Mouse (Mus musculus) left cerebral cortex, postnatal 14 days (tissue): ENCODE data around the gene Cd81. TPM values are rescaled to one million over a fixed set of nuclear protein-coding genes. Genes with fewer than 3 reads are reported as not detected.

Source experiments
- DNase-seq, 2 experiments: peaks; one replicate each; pipeline ENCODE4 v3.0.0; 2021 to 2022; ENCODE audit warnings: low spot score in 2 of 2, mixed read lengths in 1 of 2
- intact Hi-C: fragments of 180-260 bp; cut with DNase I; formaldehyde crosslinking; loops from one replicate; pipeline ENCODE4 v1.15.1; 2025
- total RNA-seq, 2 experiments: library from RNA; stranded (reverse); gene quantifications; 2 replicates each; pipeline ENCODE4 v1.2.3; 2021

Gene Cd81
- total RNA-seq, 2 experiments from 2014 or later: 367 to 400 TPM

DNA sequence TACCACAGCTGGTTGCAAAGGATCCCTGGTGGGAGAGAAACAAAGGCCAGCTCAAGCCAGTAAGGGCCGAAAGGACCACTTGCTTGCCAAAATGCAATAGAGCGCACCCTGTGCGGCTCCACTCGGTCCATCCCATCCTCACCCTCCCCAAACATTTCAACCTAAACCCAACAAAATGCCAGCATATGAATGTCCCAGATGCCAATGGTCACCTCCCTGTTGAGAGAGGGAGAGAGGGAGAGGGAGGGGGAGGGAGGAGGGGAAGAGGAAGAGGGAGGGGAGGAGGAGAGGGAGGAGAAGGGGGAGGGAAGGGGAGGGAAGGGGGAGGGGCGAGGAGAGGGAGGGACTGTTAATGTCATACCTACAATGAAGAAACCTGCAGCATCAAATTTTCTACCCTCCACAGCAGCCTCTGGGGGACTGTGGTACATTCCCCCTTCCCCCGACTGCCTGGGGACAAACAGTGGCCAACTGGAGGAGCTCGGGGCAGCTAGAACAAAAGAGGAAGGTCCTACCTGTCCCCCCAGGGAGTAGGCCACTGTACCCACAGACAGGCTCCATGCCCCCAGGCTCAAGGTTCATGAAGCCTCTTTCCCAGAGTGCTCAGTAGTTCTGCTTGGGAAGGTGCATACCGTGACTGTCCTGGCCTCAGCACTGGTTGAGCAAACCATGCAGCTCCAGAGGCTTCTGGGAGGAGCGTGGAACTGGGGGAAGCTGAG, 36.0 kb upstream of the Cd81 start:
- no peak for DNase-seq
- intact Hi-C loops: no loop called here

DNA sequence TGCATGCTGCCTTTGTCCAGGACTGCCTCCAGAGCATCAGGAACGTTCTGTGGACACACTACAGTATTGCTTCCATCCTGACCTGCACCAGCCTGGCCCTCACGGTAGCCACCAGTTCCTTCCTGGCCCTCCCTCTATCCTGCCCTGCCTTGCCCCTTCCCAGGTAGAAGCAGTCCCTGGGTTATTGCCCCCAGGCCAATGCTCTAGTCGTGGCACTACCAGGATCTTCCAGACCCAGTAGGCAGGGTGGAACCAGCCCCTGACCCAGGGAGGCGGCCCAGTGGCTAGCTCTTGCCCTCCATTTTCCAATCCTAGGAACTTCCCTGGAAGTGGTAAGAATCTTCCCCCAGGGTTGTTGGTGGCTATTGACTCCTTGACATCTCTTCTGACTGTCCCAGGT, 35.4 kb upstream of the Cd81 start:
- intact Hi-C loops: no loop called here
- DNase-seq: no peak

DNA sequence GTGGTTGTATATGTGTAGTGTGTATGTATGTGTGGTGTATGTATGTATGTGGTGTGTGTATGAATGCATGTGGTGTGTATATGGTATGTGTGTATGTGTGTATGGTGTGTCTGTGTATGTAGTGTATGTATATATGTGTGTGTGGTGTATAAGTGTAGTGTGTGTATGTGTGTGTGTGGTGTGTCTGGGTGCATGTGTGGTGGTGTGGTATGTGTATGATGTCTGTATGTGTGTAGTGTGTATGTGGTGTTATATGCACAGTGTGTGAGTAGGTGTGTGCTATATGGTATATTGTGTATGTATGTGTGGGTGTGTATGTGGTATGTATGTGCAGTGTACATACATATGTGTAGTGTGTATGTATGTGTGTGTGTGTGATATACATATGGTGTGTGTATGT, 32.5 kb upstream of the Cd81 start:
- no peak for DNase-seq
- intact Hi-C loops: no loop called here

DNA sequence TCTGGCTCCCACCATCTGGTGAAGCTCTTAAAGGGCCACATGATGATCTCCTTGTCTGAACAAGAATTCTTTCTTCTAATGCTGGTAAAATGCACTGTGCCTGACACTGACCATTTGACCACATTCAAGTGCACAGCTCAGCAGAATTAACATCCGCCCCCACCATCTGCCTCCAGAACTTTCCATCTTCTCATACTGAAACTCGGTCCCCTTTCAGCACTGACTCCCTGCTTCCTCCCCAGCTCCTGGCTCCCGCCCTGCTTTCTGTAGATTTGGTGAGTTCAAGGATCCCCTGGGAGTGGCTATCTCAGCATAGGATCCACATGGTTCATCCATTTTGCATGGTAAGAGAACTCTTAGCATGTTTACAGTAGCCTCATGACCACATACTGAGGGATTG, 31.8 kb upstream of the Cd81 start:
- intact Hi-C loops: no loop called here
- DNase-seq: no peak

DNA sequence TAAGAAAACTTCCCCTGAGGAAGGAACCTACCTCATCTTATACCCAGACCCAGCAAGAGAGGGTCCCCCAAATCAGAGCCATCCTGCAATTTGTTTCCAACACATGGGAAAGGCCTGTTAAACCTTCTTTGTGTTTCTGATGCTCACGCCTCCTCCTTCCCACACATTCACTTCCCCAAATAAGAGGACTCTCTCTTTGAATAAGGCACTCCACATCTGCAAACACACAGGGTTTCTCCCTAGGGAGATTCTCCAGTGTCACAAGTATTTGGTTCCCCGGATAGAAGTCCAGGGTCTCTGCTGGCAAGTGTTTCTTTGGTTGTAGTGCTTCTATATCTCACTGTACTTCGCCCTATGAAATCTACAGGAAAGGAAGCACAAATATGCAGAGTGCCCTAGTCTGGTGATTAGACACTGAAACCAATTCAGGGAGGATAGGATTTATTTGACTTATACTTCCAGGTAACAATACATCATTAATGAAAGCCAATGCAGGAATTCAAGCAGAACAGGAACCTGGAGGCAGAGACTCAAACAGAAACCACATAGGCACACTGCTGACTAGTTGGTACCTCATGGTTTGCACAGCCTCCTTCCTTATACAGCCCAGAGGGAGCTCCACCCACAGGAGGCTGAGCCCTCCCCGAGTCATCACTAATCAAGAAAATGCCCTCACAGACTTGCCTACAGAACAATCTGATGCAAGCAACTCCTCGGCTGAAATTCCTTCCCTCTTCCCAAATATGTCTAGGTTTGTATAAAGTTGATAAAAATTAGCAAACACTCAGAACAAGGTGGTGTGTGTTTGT, 31.0 kb upstream of the Cd81 start:
- intact Hi-C loops: no loop called here
- DNase-seq: no peak

DNA sequence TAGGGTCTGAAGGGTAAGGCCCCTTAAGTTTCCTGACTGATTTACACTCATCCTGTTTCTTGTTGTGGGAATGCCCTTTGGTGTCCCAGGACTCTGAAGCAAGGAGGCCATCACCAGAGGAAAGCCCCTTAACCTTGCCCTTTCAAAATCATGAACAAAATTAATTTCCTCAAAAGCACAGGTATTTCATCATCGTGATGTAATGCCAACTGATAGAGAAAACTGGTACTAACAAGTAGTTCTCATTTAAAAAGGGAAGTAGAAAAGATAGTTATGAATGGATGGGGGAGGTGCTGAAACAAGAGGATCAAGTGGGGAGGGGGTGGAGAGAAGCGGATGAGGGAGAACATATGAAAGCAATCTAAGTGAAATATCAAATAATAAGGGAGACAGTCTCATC, 29.0 kb upstream of the Cd81 start:
- intact Hi-C loops: no loop called here
- no peak for DNase-seq

DNA sequence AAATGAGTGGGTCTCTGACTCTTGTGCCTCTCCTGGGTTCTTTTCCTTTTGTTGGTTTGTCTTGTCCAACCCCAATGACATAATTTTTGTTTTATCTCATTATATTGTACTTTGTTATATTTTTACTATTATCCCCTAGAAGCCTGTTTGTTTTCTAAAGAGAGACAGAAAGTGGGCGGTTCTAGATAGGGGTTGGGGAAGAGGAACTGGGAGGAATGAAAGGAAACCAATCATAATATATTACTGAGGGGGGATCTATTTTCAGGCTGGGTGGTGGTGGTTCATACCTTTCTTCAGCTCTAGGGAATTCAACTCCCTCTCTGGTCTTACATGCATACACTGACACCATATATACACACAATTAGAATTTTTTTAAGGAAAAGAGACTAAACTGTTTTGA, 28.2 kb upstream of the Cd81 start:
- intact Hi-C loops: no loop called here
- no peak for DNase-seq

DNA sequence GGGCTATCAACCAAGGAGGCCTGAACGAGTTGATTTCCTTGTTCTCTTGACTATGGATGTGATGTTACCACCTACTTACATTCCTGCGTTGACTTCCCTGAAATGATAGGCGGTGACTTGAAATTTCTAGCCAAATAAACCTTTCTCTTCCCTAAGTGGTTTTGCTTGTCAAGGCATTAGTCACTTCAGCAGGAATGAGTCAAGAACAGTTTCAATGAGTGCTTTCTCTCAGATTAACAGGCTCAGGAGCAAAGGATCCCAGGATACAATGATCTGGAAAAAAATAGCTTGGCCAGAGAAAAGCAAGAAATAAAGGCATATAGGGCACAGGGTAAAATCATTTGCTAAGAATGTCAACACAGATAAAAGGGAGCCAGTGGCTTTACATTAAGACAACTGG, 27.0 kb upstream of the Cd81 start:
- intact Hi-C loops: no loop called here
- DNase-seq: no peak

DNA sequence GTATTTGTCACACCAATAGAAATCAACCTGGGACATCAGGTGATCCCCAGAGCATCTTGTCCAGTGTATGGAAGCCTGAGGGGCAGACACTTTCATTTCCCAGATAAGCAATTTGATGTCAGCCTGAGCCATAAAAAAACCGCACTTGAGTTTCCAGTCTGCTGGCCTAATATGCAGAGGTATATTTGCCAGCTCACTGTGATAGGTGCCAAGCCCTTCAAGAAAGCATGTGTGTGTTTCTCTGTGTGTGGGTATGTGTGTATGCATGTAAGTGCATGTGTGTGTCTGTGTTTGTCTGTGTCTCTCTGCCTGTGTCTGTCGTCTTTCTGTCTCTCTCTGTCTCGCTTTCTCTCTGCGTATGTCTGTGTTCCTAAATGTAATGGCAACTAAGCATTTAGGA, 25.3 kb upstream of the Cd81 start:
- intact Hi-C loops: no loop called here
- DNase-seq: no peak

DNA sequence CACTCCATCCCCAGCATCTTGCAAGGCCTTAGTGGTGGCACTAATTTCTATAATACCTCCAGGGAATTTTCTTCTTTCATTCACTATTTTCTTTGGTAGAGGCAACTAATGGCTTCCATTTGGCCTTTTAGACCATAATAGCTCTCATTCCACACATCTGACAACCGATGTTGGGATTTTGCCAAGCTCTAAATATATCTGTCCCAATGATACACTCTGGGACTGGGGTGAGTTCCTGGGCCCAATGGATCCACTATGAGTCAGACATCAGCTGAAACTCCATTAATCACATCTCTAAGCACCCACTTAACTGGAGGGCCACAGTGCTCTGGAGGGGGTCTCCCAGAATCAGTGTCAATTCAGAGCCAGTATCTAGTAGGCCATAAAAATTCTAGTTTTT, 20.7 kb upstream of the Cd81 start:
- intact Hi-C loops: no loop called here
- no peak for DNase-seq

DNA sequence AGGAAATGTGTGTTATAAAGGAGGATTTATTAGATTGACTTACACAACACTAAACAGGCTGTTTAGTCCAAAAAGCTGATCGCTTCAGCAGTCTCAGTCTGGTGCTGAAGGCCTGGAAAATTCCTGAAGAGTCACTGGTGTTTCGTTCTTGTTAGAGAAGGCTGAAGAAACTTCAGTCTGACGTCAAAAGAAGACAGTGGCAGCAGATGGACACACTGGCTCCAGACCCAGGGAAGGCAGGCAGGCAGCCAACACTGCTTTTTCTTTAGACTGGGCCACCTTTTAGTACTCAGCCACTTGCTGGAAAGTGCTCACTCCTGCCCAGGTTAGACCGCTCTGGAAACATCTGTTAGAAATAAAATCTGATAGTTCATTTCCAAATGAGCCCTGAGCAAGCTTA, 19.0 kb upstream of the Cd81 start:
- DNase-seq: peak in 1 of 2 experiments; percentile 32
- intact Hi-C loops: no loop called here

DNA sequence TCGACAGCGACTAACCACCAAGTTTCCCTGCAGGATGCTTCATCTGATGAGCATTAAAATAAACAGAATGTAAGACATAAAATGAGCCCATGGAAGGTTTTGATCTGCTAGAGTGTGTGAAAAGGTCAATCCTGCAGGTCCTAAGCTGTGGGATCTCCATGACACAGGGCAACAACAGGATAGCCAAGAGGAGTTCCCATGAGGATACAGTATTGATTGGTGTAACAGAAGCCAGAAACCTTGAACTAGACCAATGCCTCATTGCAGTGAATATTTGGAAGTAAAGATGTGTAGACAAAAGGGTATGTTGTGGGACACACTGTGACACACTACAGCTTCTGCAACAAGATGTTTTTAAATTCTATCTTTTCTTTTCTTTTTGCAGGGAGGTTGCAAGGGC, 18.4 kb upstream of the Cd81 start:
- no peak for DNase-seq
- intact Hi-C loops: no loop called here

DNA sequence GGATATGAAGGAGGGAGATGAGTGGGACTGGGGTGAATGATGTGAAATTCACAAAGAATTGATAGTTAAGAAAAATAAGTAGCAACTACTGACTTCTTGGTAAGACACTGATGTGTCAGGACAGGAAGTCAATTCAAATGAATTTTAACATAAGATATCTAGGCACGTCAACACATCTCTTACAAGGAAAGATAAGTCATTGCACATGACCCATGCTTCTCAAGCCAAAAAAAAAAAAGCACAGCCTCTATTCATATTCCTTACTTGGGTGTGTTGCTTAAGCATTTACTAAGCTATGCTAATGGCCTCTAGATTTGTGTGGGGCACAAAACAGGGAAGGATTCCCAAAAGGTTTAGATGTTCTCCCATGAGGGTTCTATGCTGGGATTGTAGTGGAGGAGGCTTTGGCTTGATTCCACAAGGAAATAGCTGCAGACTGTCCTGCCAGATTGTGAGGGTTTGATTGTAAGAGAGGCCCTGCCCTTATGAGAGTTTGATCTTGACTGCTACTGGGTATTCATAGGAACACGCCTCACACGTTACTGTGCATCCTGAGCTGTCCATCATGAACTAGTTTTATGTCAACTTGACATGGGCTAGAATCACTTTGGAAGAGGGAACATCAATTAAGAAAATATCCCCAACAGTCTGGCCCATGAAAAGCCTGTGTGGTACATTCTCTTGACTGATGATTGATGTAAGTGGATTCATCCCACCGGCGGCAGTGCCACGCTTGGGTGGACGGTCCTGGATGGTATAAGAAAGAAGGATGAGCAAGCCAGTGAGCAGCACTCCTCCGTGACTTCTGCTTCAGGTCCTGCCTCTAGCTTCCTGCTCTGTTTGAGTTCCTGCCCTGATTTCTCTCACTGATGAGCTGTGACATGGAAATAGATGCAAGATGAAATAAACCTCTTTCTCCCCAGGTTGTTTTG, 17.8 kb upstream of the Cd81 start:
- intact Hi-C loops: no loop called here
- no peak for DNase-seq

DNA sequence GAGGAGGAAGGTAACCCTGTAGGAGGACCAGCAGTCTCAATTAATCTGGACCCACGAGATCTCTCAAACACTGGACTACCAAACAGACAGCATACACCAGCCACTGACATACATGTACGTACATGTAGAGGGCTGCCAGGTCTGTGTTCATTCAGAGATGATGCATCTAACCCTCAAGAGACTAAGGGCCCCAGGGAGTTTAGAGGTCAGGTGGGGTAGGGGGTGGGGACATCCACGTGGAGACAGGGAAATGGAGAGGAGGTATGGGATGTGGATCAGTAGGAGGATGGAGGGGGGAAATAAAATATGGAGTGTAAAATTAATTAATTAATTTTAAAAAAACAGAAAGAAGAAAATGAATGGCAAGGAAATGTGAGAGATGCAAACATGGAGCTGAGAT, 15.8 kb upstream of the Cd81 start:
- intact Hi-C loops: no loop called here
- no peak for DNase-seq

DNA sequence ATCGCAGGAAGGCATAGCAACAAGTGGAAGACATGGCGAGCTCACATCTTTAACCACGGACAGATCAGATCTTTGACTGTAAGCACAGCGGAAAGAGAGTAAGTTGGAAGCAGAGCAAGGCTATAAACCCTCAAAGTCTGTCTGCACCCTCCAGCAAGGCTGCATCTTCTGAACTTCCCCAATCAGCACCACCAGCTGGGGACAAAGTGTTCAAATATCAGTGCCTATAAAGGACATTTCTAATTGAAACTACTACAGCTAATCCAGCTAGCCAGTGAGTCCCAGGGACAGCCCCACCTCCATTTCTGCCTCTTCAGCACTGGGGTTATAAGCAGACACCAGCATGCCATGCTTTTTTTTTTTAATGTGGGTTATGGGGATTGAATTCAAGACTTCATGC, 15.2 kb upstream of the Cd81 start:
- no peak for DNase-seq
- intact Hi-C loops: no loop called here

DNA sequence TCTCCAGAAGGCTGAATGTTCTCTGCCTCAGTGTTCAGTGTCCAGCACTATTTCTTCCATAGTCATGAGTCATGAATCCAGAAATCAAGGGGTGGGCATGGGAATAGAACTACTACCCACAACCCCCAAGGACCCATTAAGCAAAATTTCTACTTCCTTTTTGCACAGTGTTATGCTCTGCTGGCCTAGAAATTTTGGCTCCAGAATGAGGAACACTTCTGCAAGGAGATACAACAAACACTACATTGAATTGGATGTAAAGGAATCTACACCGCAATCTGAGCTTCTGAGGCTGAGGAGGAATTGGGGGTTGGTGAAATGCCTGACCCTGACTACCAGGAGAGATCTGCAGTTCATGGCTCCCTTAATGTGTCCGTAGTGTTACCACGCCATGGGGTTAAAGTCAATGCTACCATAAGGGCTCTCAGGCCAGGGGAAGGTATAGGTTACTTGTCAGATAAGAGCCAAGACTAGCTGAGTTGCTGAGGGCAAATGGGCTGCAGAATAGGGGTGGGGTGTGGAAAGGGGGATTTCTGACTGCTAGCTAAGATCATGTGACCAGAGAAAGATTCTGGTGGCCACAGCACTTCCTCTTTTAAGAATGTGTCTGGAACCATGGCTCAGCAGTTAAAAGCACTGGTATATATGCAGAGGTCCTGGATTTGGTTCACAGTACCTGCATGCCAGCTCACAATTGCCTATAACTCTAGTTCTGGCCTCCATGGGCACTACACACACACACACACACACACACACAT, 14.2 kb upstream of the Cd81 start:
- DNase-seq: no peak
- intact Hi-C loops: no loop called here

DNA sequence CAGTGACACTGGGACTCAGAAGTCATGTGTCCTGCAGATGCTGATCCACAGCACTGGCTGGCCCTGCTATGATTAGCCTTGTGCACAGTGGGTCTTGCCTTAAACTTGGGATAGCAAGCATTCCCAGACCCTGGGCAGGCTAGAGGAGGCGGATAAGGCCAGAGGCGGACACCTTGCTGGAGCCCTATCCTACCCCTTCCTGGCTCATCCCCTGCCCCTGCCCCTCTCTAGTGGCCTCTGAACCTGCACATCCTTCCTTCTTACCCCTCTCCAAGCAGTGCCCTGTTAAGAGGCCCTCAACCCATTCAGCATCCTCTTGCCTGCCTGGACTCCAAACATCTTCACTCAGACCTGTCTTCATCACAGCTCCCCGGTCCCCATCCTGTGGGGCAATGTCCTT, 12.0 kb upstream of the Cd81 start:
- no peak for DNase-seq
- intact Hi-C loops: no loop called here

DNA sequence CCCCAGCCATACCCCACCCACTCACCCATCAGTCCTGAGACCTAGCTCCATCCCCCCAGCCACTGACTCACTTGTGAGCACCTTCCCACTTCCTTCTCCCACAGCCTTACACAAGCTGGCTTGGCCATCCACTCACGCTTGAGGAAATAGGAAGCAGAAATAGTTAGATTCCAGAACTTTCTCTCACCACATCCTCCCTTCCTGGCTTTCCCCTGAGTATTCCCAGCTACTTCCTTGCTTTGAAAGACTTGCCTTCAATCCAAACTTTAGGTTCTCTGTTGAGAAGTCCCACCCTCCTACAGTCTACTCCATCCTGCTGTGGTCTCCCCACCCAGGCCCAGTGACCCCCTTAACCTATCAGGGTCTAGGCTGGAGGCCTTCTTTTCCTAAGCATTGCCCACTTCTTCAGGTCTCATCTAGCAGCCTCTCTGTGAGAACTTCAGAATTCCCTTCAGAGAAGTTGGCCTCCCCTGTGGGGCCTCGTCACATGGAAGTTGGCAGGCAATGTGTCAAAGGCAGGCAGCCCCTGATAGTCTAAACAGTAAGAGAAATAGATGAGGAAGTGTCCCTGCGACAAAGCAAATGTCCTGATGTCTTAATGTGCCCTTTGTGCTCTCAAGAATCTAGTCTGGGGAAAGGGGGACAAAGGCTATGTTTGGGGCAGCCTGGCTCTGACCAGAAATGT, 11.3 kb upstream of the Cd81 start:
- DNase-seq: no peak
- intact Hi-C loops: no loop called here

DNA sequence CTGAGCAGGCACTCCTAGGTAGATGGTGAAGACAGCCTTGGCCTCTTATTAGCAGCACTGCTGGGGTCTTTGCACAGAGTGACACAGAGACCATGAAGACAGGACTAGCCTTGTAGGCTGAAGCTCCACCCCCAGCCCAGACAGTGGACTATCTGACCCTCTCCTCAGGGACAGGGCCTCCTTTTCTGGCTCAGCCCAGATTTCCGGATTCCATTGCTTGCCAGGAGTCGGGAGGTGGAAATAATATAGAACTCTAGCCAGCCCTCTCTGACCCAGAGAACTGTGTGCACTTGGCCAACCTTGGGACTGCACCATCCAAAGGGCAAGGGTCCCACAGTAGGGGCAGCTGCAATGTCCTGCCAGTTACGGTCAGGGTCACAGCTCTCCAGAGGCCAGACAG, 10.4 kb upstream of the Cd81 start:
- intact Hi-C loops: no loop called here

More for the DNA sequence above, 10.4 kb upstream of the Cd81 start:
- no peak for DNase-seq
